Mouse (Mus musculus) frontal cortex, postnatal 14 days (tissue): ENCODE results near the gene Rabep2.

Experiments
- DNase-seq, 2 experiments: peaks; one replicate each; pipeline ENCODE4 v3.0.0; 2022; ENCODE audit warnings: low spot score in 2 of 2

Rabep2 gene

DNA sequence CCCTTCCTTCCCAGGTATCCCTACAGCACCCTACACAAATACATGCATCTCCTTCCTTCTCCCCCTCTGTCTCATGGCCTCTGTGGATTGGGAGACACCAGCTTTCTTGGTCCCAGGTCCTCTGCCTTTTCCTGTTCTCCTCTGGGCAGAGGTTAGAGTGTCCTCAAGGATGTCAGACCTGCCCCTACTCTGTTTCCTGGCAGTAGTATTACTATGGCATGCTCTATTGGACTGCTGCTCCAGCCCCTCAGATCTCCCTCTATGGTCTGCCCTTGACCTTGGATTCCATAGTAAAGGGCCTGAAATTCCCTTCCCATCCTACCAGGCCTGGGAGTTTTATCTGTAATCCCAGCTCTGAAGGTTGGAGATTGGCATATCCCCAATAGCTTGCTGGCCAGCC, 1.6 kb downstream of the Rabep2 start:
- no peak for DNase-seq

DNA sequence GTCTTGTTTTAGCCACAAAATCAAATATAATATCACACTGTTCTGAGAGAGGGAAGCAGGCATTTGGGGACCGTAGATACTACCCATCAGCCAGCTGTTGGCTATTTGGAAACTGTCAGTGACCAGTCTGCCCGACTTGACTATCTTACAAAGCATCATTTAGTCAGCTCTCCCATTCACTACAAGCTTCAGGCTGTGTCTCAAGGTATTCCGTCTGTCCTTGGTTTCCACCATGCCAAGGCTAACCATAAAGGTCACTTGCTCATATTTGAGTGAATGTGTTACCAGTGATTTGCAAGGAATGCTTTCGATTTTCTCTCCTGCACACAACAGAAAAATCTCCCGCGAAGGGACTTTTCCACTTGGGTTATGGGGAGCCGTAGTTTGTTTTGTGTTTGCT, 6.2 kb downstream of the Rabep2 start:
- no peak for DNase-seq

DNA sequence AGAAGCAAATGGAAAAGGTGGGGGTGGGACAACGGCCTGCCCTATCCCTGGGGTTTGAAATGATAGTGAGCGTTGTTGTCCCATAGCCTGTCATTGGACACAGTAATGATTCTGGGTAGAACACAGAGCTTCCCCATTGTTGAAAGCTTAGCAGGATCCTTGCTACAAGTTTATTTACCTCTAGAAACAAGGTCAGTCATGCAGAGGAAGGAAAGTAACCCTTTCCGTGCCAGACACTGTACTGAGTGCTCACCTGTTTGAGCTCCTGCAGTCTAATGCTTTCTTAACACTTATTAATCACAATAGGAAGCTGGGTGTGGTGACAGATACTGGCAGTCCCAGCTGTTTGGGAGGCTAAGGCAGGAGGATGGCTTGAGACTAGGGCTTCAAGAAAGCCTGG, 7.2 kb downstream of the Rabep2 start:
- no peak for DNase-seq

DNA sequence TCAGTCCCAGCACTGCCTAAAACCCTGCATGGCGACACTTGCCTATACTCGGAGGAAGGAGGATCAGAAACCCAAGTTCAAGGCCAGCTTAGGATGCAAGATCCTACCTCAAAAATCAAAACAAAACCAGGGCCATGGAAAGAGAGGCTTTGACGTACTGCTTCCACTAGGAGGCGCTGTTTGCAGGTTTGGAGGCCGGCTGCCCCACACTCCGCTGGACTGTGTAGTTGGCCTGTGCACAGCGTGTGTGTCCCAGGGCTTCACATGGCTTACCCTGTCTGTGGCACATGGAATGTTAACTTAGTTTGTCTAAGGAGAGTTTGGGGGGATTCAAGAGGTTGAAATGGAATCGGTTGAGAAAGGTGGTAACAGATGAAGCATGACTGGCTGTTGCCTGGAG, 8.3 kb downstream of the Rabep2 start:
- DNase-seq = no peak

DNA sequence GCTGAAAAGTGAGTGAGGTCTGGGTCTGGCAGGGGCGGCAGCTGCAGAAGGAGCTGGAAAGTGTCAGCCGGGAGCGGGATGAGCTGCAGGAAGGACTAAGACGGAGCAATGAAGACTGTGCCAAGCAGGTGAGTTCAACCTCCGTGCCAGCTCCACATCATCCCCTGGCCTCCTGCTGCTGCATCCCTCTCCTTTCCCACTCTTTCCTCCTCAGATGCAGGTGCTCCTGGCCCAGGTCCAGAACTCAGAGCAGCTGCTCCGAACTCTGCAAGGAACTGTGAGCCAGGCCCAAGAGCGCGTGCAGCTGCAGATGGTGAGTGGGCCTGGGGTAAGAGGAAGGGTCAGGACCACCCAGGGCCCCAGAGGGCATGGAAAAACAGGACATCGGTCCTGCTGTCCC, 11.6 kb downstream of the Rabep2 start:
- DNase-seq = no peak

DNA sequence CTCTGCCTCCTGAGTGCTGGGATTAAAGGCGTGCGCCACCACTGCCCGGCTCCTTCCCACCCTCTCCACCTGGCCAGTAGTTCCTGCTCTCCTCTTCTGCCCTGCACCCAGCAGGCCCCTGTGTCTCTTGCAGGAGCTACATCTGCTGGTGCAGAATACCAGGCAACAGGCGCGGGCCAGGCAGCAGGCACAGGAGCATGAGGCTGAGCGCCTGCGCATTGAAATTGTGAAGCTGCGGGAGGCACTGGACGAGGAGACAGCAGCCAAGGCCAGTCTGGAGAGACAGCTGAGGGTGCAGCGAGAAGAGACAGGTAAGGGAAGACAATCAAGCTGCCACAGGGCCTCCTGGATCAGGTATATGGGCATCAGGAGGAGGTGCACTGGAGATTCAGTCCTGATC, 15.4 kb downstream of the Rabep2 start:
- DNase-seq = no peak

DNA sequence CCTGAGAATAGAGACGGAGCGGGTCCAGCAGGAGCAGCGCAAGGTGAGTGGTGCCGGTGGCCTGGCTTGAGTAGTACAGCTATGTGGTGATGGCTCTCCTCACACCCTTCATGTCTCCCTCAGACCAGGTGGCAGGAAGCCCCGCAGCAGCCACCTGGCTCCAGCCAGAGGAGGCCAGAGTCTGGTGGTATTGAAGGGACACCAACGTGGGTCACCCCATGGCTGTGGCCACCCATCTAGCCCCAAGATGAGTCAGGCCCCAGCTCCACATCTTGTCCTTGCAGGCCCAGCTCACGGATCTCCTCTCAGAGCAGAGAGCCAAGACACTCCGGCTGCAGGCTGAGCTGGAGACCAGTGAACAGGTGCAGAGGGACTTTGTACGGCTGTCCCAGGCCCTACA, 16.0 kb downstream of the Rabep2 start:
- DNase-seq = no peak

DNA sequence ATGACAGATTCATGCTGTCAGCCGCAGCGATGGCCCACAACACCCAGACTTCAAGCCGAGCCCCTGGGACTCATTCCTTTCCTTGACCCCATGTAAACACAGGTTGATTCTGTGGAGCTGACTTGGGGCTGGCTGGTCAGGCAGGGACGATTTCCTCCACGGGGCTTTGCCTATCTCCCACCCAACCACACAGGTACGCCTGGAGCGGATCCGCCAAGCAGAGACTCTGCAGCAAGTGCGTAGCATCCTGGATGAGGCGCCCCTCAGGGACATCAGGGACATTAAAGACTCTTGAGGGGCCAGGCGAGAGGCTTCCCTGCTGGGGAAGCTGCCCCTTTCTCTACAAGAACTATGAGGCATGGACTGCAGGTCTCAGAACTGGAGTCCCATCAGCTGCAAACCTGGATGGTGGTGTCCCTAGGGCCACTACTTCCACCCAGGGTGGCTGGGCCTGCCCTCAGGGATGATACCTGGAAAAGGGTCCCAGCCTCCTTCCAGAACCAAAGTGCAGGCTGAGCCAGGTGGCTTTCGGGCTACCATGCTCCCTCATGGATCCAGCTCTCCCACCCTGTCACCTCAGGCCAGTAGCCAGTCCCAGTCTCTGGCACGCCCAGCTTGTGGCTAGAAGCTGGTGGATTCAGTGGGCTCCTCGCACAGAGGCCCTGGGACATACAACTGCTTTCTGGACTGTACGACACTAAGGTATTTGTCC, 16.7 kb downstream of the Rabep2 start:
- DNase-seq = no peak

DNA sequence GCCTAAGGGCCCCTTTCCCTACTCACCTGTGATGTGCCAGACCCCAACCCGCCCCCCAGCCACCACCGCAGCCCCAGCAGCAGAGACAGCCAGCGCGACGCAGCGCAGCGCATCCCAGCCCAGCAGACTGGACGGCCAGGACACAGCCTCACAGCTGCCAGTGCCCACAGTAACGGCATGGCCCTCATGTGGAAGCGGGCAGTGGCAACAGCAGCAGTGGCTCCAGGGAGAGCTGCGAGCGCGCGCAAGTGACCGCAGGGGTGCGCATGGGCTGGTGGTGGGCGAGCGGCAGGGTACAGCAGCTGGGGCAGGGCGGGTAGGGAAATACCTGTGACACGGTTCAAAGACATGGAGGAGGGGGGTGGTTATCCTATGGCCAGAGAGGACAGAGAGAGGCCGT, 17.7 kb downstream of the Rabep2 start:
- no peak for DNase-seq

DNA sequence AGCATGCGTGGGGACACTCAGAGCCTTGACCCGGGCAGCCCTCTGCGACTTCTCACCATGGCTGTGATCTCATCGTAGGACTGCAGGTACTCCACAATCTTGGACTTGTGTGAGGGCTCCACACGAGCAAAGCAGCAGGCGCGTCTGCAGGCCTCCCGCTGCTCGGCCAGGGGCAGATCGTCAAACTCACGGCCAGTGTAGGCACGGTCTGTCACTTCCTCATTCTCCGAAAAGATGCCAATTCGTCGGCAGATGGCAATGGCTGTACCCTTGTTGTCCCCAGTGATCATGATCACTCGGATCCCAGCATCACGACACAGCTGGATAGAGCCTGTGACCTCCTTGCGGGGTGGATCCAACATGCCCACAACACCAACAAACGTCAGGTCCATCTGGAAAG, 19.9 kb downstream of the Rabep2 start:
- no peak for DNase-seq

DNA sequence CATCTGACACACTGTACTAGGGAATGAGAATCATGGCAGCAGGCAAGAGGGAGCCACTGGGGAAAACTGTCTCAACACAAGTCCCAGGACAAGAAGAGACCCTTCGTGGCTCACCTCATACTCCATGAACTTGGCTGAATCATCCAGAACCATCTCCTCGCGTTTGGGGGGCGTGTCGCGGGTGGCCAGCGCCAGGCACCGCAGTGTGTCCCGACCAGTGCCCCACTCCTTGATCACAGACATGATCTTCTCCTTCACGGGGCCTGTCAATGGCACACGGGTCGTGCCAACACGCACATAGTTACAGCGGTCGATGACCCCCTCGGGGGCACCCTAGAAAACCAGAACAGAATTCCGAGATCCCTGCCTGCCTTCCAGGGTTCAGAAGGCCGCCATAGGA, 21.4 kb downstream of the Rabep2 start:
- no peak for DNase-seq

DNA sequence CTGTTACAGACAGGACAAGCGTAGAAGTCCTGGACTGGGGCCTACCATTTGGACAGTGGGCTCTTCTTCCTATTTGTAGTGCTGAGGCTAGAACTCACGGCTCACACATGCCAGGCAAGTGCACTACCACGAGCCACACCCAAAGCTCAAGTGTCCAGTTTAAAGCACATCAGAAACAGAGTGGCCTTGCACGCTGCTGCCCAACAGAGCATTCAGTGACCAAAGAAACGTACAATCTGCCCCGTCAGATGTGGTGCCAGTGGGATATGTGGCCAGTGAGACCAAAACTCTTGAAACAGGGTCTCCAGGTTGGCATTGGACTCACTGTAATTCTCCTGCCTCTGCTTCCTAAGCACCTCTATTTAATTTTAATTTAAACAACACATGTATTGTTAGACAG, 22.1 kb downstream of the Rabep2 start:
- no peak for DNase-seq

DNA sequence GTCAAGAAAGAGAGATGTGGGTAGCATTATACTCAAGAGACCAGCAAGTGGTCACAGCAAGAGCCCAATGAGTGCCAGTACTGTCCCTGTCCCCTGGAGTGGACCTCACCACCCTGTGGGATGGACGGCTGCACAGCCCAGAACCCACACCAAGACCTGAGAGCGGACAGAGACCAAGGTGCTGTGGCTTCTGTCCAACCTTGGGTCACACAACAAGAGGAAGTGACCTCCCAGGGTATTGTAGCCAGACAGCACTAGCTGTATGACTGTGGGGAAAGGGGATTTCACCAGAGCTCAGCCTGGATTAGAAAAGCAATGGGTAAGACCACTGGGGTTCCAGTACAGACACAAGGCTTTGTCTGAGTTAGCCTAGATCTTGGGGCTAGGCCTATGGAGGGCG, 23.7 kb downstream of the Rabep2 start:
- DNase-seq = no peak

DNA sequence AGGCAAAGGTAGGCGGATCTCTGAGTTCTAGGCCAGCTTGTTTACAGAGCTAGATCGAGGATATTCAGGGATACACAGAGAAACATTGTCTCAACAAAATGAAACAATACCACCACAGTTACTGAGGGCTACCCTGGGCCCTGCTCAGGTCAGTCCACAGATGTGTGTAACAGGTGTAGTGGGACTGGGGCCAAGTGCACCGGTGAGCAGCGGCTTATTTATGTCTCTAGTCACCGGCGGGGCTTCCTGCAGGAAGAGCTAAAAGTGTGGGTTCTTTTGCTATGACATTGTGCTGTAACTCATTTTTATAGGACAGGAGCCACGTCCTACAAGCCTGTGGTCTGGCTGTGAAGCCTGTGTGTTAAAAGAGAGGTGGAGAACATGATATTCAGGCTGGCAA, 25.3 kb downstream of the Rabep2 start:
- no peak for DNase-seq

DNA sequence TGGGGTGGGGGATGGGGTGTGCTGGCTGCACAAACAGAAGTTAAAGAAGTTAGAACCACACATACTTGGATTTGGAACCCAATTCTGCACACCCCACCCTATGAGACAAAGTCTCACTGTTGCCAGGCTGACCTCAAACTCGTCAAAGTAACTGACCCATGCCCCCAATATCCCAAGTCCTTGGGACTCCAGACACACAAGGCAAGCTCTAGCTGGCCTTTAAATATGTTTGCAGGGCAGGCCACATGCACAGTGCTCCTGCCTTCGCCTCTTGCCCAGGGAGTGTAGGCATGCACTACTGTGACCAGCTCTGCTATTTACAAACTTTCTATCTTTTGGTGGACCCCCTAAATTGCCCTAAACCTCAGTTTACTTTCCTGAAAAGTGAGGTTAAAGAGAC, 26.7 kb downstream of the Rabep2 start:
- no peak for DNase-seq

DNA sequence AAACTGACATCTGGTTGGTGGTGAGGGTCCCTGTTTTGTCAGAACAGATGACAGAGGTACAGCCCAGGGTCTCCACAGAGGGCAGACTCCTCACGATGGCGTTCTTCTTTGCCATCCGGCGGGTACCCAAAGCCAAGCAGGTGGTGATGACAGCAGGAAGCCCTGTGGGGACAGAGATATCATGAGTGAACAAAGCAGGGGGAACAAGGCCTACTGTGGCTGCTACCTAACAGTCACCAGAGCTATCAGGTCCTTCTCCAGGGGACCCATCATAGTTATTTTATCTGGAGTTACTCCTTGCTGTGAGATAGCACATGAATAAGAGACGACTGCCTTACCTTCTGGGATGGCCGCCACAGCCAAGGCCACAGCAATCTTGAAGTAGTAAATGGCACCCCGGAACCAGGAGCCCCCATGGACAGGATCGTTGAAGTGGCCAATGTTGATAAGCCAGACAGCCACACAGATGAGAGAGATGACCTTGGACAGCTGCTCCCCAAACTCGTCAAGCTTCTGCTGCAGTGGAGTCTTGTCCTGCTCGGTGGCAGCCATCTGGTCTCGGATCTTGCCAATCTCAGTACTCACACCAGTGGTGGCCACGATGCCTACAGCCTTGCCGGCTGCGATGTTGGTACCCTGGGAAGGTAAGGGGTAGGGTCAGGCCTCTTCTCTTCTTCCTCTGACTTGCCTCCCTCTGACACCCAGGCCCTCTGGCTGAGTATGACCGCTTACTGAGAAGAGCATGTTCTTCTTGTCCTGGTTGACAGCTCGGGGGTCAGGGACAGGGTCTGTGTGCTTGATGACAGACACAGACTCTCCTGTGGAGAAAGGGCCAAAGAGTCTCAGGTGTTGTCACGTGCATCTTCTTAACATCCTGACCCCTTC, 28.1 kb downstream of the Rabep2 start:
- no peak for DNase-seq

DNA sequence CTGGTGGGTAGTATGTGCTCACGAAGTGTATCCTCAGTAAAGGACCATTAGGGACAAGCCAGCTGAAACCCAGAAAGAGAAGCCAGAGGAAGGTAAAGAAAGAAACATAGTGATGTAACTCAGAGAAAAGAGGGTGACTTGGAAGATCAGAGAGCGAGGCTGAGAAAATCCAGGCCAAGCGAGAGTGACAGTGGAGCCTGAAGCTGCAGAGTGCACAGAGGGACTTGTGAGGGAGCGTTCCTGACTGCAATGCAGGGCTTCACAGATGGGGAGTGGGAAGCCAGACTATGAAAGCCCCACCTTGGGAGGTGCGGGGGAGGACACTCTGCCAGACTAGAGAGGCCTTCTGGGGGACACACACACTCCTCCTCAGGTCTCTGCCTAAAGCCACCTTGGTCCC, 29.7 kb downstream of the Rabep2 start:
- DNase-seq = no peak

DNA sequence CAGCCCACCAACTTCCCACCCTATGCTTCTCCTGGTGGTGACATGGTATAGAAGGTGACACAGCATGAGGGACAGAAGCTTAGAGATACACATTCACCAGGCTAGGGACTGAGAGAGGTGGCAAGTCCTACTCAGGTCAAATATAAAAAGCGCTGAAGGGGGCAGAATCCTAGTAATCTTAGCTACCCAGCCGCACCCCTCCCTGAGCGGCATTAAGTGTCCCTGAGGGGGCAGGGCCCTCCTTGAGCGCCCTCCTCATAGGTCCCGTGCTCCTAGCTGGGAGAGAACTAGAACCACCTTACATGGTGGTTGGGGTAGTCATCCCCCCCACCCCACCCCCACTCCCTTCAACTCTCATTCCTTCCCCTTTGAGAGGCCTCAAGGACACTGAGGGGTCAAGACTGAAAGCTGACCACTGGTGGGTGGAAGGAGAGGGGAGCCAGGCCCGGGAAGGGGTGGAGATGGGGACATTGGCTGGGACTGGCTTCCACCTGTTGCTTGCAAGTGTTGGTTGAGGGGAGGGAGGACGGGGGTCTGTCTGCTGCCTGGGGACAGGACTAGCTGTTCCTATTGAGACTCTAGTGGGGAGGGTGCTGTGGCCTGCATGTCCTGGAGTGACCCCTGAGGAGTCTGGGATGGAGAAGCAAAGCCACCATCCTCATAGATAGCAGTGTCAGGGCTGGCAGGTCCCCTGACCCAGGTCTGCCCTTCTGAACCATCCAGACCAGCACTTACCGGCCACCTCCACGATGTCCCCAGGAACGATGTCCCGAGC, 30.5 kb downstream of the Rabep2 start:
- no peak for DNase-seq

DNA sequence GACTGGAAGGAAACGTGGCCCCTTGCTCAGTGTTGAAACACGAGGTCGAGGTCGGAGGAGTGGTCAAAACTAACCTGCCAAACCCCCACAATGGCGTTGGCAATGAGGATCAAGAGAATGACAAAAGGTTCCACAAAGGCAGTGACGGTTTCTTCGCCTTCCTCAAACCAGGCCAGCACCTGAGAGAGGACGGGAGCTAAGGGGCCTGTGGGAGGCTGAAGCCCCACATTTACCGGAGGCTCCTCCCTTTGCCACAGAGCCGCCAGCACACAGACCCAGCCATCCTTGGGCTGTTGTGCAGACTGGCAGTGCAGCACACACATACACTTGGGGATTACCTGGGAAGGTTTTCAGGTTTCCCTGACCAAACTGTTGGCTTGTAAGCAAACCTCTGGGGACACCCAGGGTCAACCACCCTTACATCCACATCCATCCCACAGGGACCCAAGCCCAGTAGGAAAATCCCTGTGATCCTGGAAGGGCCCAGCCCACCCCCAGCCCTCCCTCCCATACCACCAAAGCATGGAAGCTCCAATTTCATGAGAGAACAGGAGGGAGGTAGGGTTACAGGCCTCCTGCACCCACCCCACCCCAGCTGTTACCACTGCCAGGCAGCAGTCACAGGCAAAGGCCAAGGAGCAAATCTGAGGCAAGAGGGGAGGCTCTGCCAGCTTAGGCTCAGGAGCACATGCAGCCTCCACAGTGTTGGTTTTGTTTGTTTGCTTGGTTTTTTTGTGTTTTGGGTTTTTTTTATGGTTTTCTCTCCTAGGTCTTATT, 32.3 kb downstream of the Rabep2 start:
- DNase-seq = no peak

DNA sequence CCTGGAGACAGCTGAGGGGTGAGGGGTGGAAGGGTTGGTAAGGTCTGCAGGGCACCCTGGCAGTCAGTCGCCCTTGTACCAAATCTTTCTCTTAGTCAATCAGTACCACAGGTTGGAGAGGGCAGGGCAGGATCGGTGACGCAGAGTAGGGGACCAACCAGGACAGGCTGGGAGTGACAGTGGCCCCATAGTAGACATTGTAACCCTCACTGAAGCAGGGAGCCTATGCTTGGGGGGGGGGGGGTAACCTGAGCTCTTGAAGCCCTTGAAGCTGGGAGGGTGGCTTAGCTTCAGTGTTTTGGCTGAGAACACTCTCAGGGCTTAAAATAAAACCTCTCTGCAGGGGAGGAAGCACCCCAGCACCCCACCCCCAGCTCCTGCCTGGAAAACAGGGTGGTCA, 33.1 kb downstream of the Rabep2 start:
- DNase-seq = no peak

DNA sequence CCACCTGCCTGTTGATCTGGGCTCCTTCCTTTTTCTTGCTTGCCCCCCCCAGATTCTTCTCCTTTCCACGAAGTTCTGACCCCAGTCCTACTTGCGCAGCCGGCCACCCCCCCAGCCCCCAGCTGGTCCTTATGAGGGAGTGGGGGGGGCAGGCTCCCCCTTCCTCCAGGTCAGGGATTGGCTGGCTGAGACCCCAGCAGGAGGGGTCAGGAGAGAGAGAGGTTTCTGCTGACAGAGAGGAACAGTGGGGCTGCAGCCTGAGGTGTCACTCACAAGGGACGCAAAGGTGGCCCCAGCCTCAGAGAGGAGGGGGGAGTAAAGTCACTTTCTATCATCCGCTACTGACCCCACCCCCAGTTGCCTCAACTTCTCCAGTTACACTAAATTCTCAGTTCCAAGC, 34.4 kb downstream of the Rabep2 start, which contains the start of gene Atp2a1:
Gene Atp2a1, minus strand, starts transcription at position 105 of the 400 bp plus-strand sequence.
- no peak for DNase-seq

DNA sequence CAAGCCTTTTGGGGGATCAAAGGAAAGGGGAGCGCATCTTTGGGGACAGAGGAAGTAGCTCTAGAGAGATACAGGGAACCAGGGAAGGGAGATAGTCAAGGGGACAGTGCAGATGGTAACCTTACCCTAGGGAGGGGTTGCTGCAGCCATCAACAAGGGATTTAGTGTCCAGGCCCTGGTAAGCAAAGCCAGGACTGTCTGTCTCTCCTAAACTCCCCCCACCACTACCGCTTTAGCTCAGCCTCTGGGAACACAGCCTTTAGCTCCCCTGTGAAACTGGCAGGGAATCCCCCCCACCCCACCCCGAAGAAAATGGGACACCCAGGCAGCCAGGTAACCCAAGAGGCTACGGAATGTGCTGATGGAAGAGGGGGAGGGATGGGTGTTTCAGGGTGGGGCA, 35.0 kb downstream of the Rabep2 start:
- DNase-seq = no peak
